In genomic region chr16:44633059-44633667, GRCm38 (mm10) we compare ENCODE assay signal across 9 mouse cellular contexts.
DNase-seq lines count a peak whose midpoint lies in the region; ATAC-seq lines count a peak whose summit lies in the region.
"Had no signal": no experiment of that assay in that cellular context is flagged by ENCODE, and none has a peak within 500 bp of the region (broad histone marks: within the 10 kb centered on the region; RNA-seq: fewer than 3 reads in every experiment).

No protein-coding gene starts in this region.

- H3K36me3 ChIP-seq in lung, embryonic 15.5 days = no peaks in the 10 kb centered on the region
- H3K36me3 ChIP-seq in intestine, embryonic 16.5 days (ENCODE audit: control insufficient read depth, insufficient read depth, low read length) = no peaks in the 10 kb centered on the region
- H3K36me3 ChIP-seq in stomach, embryonic 14.5 days (ENCODE audit: control insufficient read depth, insufficient read depth, low read length) = no peaks in the 10 kb centered on the region

- no peaks in the 10 kb centered on the region for H3K9me3 ChIP-seq in lung, embryonic 15.5 days
- H3K9me3 ChIP-seq in intestine, embryonic 16.5 days (ENCODE audit: control insufficient read depth, low read length) = no peaks in the 10 kb centered on the region
- H3K9me3 ChIP-seq in stomach, embryonic 14.5 days (ENCODE audit: control insufficient read depth, low read depth, low read length) = no peaks in the 10 kb centered on the region

- peak overlapping the region; percentile 27 for H3K4me2 ChIP-seq in lung, embryonic 15.5 days
- no peak overlapping the region for H3K4me2 ChIP-seq in intestine, embryonic 16.5 days (ENCODE audit: low read depth, low read length)
- H3K4me2 ChIP-seq in stomach, embryonic 14.5 days (replicated peaks; ENCODE audit: low read depth, low read length) = no peak overlapping the region

- peaks cover 49% of the 10 kb centered on the region for H3K4me1 ChIP-seq in lung, embryonic 15.5 days
- H3K4me1 ChIP-seq in intestine, embryonic 16.5 days (ENCODE audit: control insufficient read depth, insufficient read depth, low read length) = peaks cover 12% of the 10 kb centered on the region; the same call in 1 of the 2 replicates
- peaks cover 23% of the 10 kb centered on the region for H3K4me1 ChIP-seq in stomach, embryonic 14.5 days (ENCODE audit: control insufficient read depth, insufficient read depth, low read length)

- WGBS in lung, embryonic 15.5 days = 30% methylated on average over 9 of the region's 9 CpGs
- WGBS in intestine, embryonic 16.5 days = 44% methylated on average over 9 of the region's 9 CpGs
- WGBS in stomach, embryonic 14.5 days = 37% methylated on average over 9 of the region's 9 CpGs

- H3K4me3 ChIP-seq in lung, embryonic 15.5 days = no peak overlapping the region
- H3K4me3 ChIP-seq in intestine, embryonic 16.5 days (ENCODE audit: low read length) = no peak overlapping the region
- no peak overlapping the region for H3K4me3 ChIP-seq in stomach, embryonic 14.5 days (ENCODE audit: low read depth, low read length)

- no peak for ATAC-seq in lung, embryonic 15.5 days (ENCODE audit: borderline replicate concordance, extremely low read depth, low FRiP score, low TSS enrichment)
- peak; percentile 59 for ATAC-seq in intestine, embryonic 16.5 days
- ATAC-seq in stomach, embryonic 14.5 days (ENCODE audit: insufficient number of reproducible peaks, insufficient read depth, low FRiP score, low read depth) = peak; percentile 62; the same call in 1 of the 2 replicates
- ATAC-seq: inflammation-experienced regulatory T-cells, adult 6 months had no signal

- H3K9ac ChIP-seq in lung, embryonic 15.5 days = no peak overlapping the region
- H3K9ac ChIP-seq in intestine, embryonic 16.5 days (ENCODE audit: low read depth, low read length) = no peak overlapping the region
- H3K9ac ChIP-seq in stomach, embryonic 14.5 days (replicated peaks; ENCODE audit: low read depth, low read length) = no peak overlapping the region

- H3K27me3 ChIP-seq in lung, embryonic 15.5 days = no peaks in the 10 kb centered on the region
- no peaks in the 10 kb centered on the region for H3K27me3 ChIP-seq in intestine, embryonic 16.5 days (replicated peaks; ENCODE audit: control insufficient read depth, insufficient read depth, low read length)
- no peaks in the 10 kb centered on the region for H3K27me3 ChIP-seq in stomach, embryonic 14.5 days (ENCODE audit: control insufficient read depth, insufficient read depth, low read length)

- peak; percentile 68 for DNase-seq in cerebellum, adult 9-10 months
- no peak for DNase-seq in cerebellum, adult 11 months
- no peak for DNase-seq in lung, adult 18-20 months
- DNase-seq in retina, embryonic 14.5 days (ENCODE audit: low spot score) = no peak
- no peak for DNase-seq in right cerebral cortex, postnatal 14 days

- peak overlapping the region; percentile 92 for H3K27ac ChIP-seq in lung, embryonic 15.5 days
- H3K27ac ChIP-seq in intestine, embryonic 16.5 days (ENCODE audit: low read length) = peak overlapping the region; percentile 85
- H3K27ac ChIP-seq in stomach, embryonic 14.5 days (ENCODE audit: low read length) = peak overlapping the region; percentile 92
